Mouse (Mus musculus) forebrain, embryonic 15.5 days (tissue): ENCODE results near the gene Macf1. TPM values are rescaled to one million over a fixed set of nuclear protein-coding genes. Genes with fewer than 3 reads are reported as not detected.

Experiments used
- ATAC-seq: fragments of 200-750 bp; cut with Nextera tagmentation; replicated peaks from 2 replicates; pipeline ENCODE4 v1.8.0; 2017; ENCODE audit warnings: mild to moderate bottlenecking, moderate TSS enrichment, moderate library complexity
- H3K27ac ChIP-seq: fragments of 300-500 bp; sonication (generic); replicated peaks from 2 replicates; pipeline ENCODE4 v1.5.1; 2015; ENCODE audit warnings: mild to moderate bottlenecking, inconsistent platforms
- H3K27me3 ChIP-seq: fragments of 300-500 bp; sonication (generic); 2 replicates; pipeline ENCODE4 v1.6.1; 2015; ENCODE audit warnings: inconsistent platforms
- H3K36me3 ChIP-seq: fragments of 300-500 bp; sonication (generic); 2 replicates; pipeline ENCODE4 v1.6.1; 2015; ENCODE audit warnings: mild to moderate bottlenecking, inconsistent platforms
- H3K4me1 ChIP-seq: fragments of 300-500 bp; sonication (generic); 2 replicates; pipeline ENCODE4 v1.6.1; 2015; ENCODE audit warnings: inconsistent platforms
- H3K4me2 ChIP-seq: fragments of 300-500 bp; sonication (generic); replicated peaks from 2 replicates; pipeline ENCODE4 v1.6.1; 2015; ENCODE audit warnings: mild to moderate bottlenecking, inconsistent platforms
- H3K4me3 ChIP-seq: fragments of 300-500 bp; sonication (generic); 2 replicates; pipeline ENCODE4 v1.5.1; 2015; ENCODE audit warnings: mild to moderate bottlenecking, inconsistent platforms
- H3K9ac ChIP-seq: fragments of 300-500 bp; sonication (generic); replicated peaks from 2 replicates; pipeline ENCODE4 v1.6.1; 2015; ENCODE audit warnings: mild to moderate bottlenecking, inconsistent platforms
- H3K9me3 ChIP-seq: fragments of 300-500 bp; sonication (generic); 2 replicates; pipeline ENCODE4 v1.6.1; 2016; ENCODE audit warnings: inconsistent platforms
- WGBS: fragments of 180-500 bp; shearing (Covaris S2); methylation state at CpG from one replicate; pipeline ENCODE4 v1.1.7; 2015; ENCODE audit warnings: mixed read lengths; 5-methylcytosine and 5-hydroxymethylcytosine counted together
- polyA plus RNA-seq: library from polyadenylated mRNA; unstranded; fragments of >200 nt; fragmentation: Nextera tagmentation; extraction: Ambion mirVana; gene quantifications from 2 replicates; pipeline ENCODE4 v1.2.1, GENCODE M21; 2015

Macf1 gene
- polyA plus RNA-seq, 1 experiment from 2014 or later: 76.0 TPM

GRCm38 (mm10) chr4:123560896-123561295 is 123.3 kb downstream of the Macf1 start:
- no peak for ATAC-seq
- Histone ChIP-seq H3K36me3 (no peaks in the 10 kb centered on the region), H3K9me3 (no peaks in the 10 kb centered on the region), H3K4me1 (peaks cover 9% of the 10 kb centered on the region), H3K27ac (no peak overlapping the region), H3K9ac (no peak overlapping the region), H3K4me2 (no peak overlapping the region), H3K27me3 (no peaks in the 10 kb centered on the region), H3K4me3 (no peak overlapping the region)
- 91% methylated on average over 4 of the region's 4 CpGs for WGBS

GRCm38 (mm10) chr4:123558496-123558895 is 125.7 kb downstream of the Macf1 start:
- Histone ChIP-seq H3K9me3 (no peaks in the 10 kb centered on the region), H3K4me1 (no peaks in the 10 kb centered on the region), H3K27ac (no peak overlapping the region), H3K4me3 (no peak overlapping the region), H3K9ac (no peak overlapping the region), H3K4me2 (no peak overlapping the region), H3K36me3 (no peaks in the 10 kb centered on the region), H3K27me3 (no peaks in the 10 kb centered on the region)
- no peak for ATAC-seq
- WGBS: 88% methylated on average over 2 of the region's 2 CpGs

GRCm38 (mm10) chr4:123555251-123555650 is 128.9 kb downstream of the Macf1 start:
- ATAC-seq: no peak
- H3K36me3 ChIP-seq: no peaks in the 10 kb centered on the region

GRCm38 (mm10) chr4:123552689-123553088 is 131.5 kb downstream of the Macf1 start:
- H3K4me1 ChIP-seq: peaks cover 3% of the 10 kb centered on the region; the same call in 1 of the 2 replicates
- no peak for ATAC-seq
- WGBS: 39% methylated on average over 3 of the region's 3 CpGs
- H3K4me2 ChIP-seq: no peak overlapping the region
- no peaks in the 10 kb centered on the region for H3K36me3 ChIP-seq
- H3K9ac ChIP-seq: no peak overlapping the region
- no peak overlapping the region for H3K27ac ChIP-seq
- no peak overlapping the region for H3K4me3 ChIP-seq
- no peaks in the 10 kb centered on the region for H3K27me3 ChIP-seq
- H3K9me3 ChIP-seq: no peaks in the 10 kb centered on the region

More at GRCm38 (mm10) chr4:123555251-123555650, 128.9 kb downstream of the Macf1 start:
- H3K4me1 ChIP-seq: peaks cover 3% of the 10 kb centered on the region; the same call in 1 of the 2 replicates
- H3K27me3 ChIP-seq: no peaks in the 10 kb centered on the region
- H3K9ac ChIP-seq: no peak overlapping the region
- no peak overlapping the region for H3K27ac ChIP-seq
- no peak overlapping the region for H3K4me2 ChIP-seq
- no peak overlapping the region for H3K4me3 ChIP-seq
- no peaks in the 10 kb centered on the region for H3K9me3 ChIP-seq

- H3K27ac ChIP-seq: no peak overlapping the region
- ATAC-seq: no peak
- peaks cover 3% of the 10 kb centered on the region; the same call in 1 of the 2 replicates for H3K4me1 ChIP-seq
- H3K9ac ChIP-seq: no peak overlapping the region
- no peak overlapping the region for H3K4me3 ChIP-seq
- H3K9me3 ChIP-seq: no peaks in the 10 kb centered on the region
- WGBS: 97% methylated on average over 3 of the region's 3 CpGs
- H3K27me3 ChIP-seq: no peaks in the 10 kb centered on the region
- H3K4me2 ChIP-seq: no peak overlapping the region
- H3K36me3 ChIP-seq: peaks cover 8% of the 10 kb centered on the region; the same call in 1 of the 2 replicates
Measured at GRCm38 (mm10) chr4:123548317-123548716, 135.8 kb downstream of the Macf1 start.

DNA sequence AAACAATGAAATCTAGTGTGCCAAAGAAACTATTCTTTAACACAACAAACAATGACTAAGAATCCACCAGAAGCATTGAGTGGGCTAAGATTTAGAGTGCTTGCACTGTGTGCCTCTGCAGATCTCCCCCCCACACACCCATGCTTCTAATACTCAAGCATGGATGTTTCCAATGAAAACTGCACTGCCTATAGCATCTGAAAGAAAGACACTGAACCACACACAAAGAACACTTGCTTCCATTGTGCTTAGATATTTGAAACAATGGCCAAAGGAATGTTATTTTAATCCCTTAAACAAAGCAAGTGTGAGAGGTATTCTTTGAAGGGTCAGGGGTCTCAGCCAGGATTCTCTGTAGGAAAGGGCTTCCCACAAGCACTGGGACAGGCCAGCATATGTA is 140.5 kb downstream of the Macf1 start:
- Histone ChIP-seq H3K4me2 (no peak overlapping the region), H3K27ac (no peak overlapping the region), H3K4me3 (no peak overlapping the region), H3K27me3 (no peaks in the 10 kb centered on the region), H3K9me3 (no peaks in the 10 kb centered on the region), H3K4me1 (no peaks in the 10 kb centered on the region), H3K9ac (no peak overlapping the region), H3K36me3 (peaks cover 8% of the 10 kb centered on the region; the same call in 1 of the 2 replicates)
- ATAC-seq: no peak

- 16% methylated on average over 1 of the region's 1 CpGs for WGBS
- peak; percentile 78 for ATAC-seq
Measured at GRCm38 (mm10) chr4:123535271-123535670, 148.9 kb downstream of the Macf1 start.

GRCm38 (mm10) chr4:123532001-123532400 is 152.2 kb downstream of the Macf1 start:
- no peak overlapping the region for H3K27ac ChIP-seq
- H3K4me3 ChIP-seq: no peak overlapping the region
- WGBS: 42% methylated on average over 3 of the region's 3 CpGs
- no peak overlapping the region for H3K9ac ChIP-seq
- ATAC-seq: no peak
- H3K36me3 ChIP-seq: no peaks in the 10 kb centered on the region
- no peaks in the 10 kb centered on the region for H3K27me3 ChIP-seq
- no peak overlapping the region for H3K4me2 ChIP-seq
- H3K4me1 ChIP-seq: peaks cover 34% of the 10 kb centered on the region
- no peaks in the 10 kb centered on the region for H3K9me3 ChIP-seq

More at GRCm38 (mm10) chr4:123535271-123535670, 148.9 kb downstream of the Macf1 start:
- H3K9ac ChIP-seq: no peak overlapping the region
- H3K4me2 ChIP-seq: no peak overlapping the region
- no peak overlapping the region for H3K4me3 ChIP-seq
- H3K4me1 ChIP-seq: peaks cover 12% of the 10 kb centered on the region; the same call in 1 of the 2 replicates
- H3K9me3 ChIP-seq: no peaks in the 10 kb centered on the region
- 0 out of 2 replicates have a peak, but pooled peaks cover 6% of the 10 kb centered on the region for H3K36me3 ChIP-seq
- 0 out of 2 replicates have a peak overlapping the region, but pooled peaks have one; percentile 8 for H3K27ac ChIP-seq
- H3K27me3 ChIP-seq: no peaks in the 10 kb centered on the region

GRCm38 (mm10) chr4:123530976-123531375 is 153.2 kb downstream of the Macf1 start:
- H3K4me1 ChIP-seq: peaks cover 44% of the 10 kb centered on the region
- no peak overlapping the region for H3K9ac ChIP-seq
- no peak for ATAC-seq
- no peaks in the 10 kb centered on the region for H3K27me3 ChIP-seq
- H3K4me3 ChIP-seq: no peak overlapping the region
- H3K36me3 ChIP-seq: no peaks in the 10 kb centered on the region
- H3K9me3 ChIP-seq: no peaks in the 10 kb centered on the region
- no peak overlapping the region for H3K4me2 ChIP-seq
- 94% methylated on average over 6 of the region's 6 CpGs for WGBS
- H3K27ac ChIP-seq: no peak overlapping the region

GRCm38 (mm10) chr4:123529230-123529629 is 154.9 kb downstream of the Macf1 start:
- no peak for ATAC-seq
- WGBS: 43% methylated on average over 6 of the region's 6 CpGs
- Histone ChIP-seq H3K9me3 (no peaks in the 10 kb centered on the region), H3K27me3 (no peaks in the 10 kb centered on the region), H3K4me1 (peaks cover 48% of the 10 kb centered on the region), H3K36me3 (no peaks in the 10 kb centered on the region), H3K27ac (0 out of 2 replicates have a peak overlapping the region, but pooled peaks have one; percentile 19), H3K9ac (no peak overlapping the region), H3K4me3 (no peak overlapping the region), H3K4me2 (no peak overlapping the region)

DNA sequence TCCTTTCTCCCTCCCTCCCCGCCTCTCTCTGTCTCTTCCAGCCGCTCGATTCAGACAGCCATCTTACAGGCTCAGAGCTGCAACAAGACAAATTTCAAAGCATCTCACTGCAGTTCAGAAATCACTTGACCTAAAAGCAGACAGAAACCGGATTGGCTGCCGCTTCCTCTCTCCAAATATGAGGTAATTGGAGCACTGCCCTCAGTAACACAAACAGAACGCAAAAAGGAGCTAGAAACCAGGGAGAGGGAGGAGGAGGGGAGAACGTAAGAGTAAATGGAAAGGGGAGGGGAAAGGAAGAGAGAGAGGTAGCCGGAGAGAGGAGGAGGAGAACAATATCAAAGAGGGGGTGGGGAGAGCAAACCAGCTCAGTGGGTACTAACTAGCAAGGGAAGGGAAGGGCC is 156.6 kb downstream of the Macf1 start:
- no peaks in the 10 kb centered on the region for H3K27me3 ChIP-seq
- WGBS: under 1% methylated on average over 8 of the region's 8 CpGs
- H3K4me1 ChIP-seq: peaks cover 63% of the 10 kb centered on the region
- peak; percentile 76 for ATAC-seq
- H3K4me3 ChIP-seq: peak overlapping the region; percentile 41
- peak overlapping the region; percentile 59 for H3K4me2 ChIP-seq
- no peaks in the 10 kb centered on the region for H3K9me3 ChIP-seq
- H3K27ac ChIP-seq: peak overlapping the region; percentile 87
- no peaks in the 10 kb centered on the region for H3K36me3 ChIP-seq
- peak overlapping the region; percentile 46 for H3K9ac ChIP-seq

- no peaks in the 10 kb centered on the region for H3K27me3 ChIP-seq
- H3K36me3 ChIP-seq: no peaks in the 10 kb centered on the region
- H3K27ac ChIP-seq: peak overlapping the region; percentile 87
- no peaks in the 10 kb centered on the region for H3K9me3 ChIP-seq
- H3K4me2 ChIP-seq: peak overlapping the region; percentile 59
- H3K4me3 ChIP-seq: peak overlapping the region; percentile 41
- ATAC-seq: peak; percentile 20; the same call in 1 of the 2 replicates
- peak overlapping the region; percentile 46 for H3K9ac ChIP-seq
- peaks cover 63% of the 10 kb centered on the region for H3K4me1 ChIP-seq
- 29% methylated on average over 10 of the region's 10 CpGs for WGBS
Measured at GRCm38 (mm10) chr4:123526779-123527280, 157.3 kb downstream of the Macf1 start.

GRCm38 (mm10) chr4:123524746-123525145 is 159.4 kb downstream of the Macf1 start:
- H3K4me2 ChIP-seq: no peak overlapping the region
- H3K4me1 ChIP-seq: peaks cover 63% of the 10 kb centered on the region
- H3K9me3 ChIP-seq: no peaks in the 10 kb centered on the region
- H3K36me3 ChIP-seq: no peaks in the 10 kb centered on the region
- H3K27me3 ChIP-seq: no peaks in the 10 kb centered on the region
- 78% methylated on average over 5 of the region's 5 CpGs for WGBS
- H3K9ac ChIP-seq: no peak overlapping the region
- H3K27ac ChIP-seq: no peak overlapping the region
- no peak overlapping the region for H3K4me3 ChIP-seq
- ATAC-seq: no peak
